22 mouse cellular contexts compared by ENCODE assay signal in the genomic region with DNA sequence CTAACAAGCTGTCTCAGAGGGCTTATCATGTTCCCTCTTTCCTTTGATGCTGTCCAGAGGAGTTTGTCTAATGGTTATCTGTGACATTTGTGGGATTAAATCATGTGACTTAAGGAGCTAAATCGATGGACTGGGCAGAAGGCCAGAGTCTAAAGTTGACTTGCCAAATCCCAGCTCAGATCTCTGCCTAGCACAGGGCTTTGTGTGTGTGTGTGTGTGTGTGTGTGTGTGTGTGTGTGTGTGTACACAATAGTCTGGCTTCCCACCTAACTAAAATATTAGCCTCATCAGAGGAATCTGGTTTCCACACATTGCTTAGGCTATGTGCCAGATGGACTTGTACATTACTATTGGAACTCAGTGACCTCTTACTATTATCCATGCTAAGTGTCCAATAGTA.
A peak's percentile ranks its signal among the peaks of the same experiment; 100 is the strongest.
DNase-seq lines count a peak whose midpoint lies in the region; ATAC-seq and TF ChIP-seq lines count a peak whose summit lies in the region.
"Had no signal": no experiment of that assay in that cellular context is flagged by ENCODE, and none has a peak within 500 bp of the region (broad histone marks: within the 10 kb centered on the region; RNA-seq: fewer than 3 reads in every experiment).

No protein-coding gene starts in this region.

- H3K27me3 ChIP-seq in embryonic facial prominence, embryonic 14.5 days (replicated peaks; ENCODE audit: control insufficient read depth, insufficient read depth, low read length) = 0 out of 2 replicates have a peak, but pooled peaks cover 3% of the 10 kb centered on the region
- no peaks in the 10 kb centered on the region for H3K27me3 ChIP-seq in embryonic facial prominence, embryonic 10.5 days (replicated peaks; ENCODE audit: low read depth, poor library complexity, severe bottlenecking)
- H3K27me3 ChIP-seq in lung, embryonic 14.5 days (ENCODE audit: insufficient read depth, low read length) = no peaks in the 10 kb centered on the region
- H3K27me3 ChIP-seq in intestine, embryonic 16.5 days (replicated peaks; ENCODE audit: control insufficient read depth, insufficient read depth, low read length) = no peaks in the 10 kb centered on the region
- H3K27me3 ChIP-seq in forebrain, embryonic 15.5 days = no peaks in the 10 kb centered on the region
- H3K27me3 ChIP-seq: CH12.LX; forebrain, embryonic 13.5 days; heart, embryonic 15.5 days; limb, embryonic 15.5 days had no signal

- 0 out of 2 replicates have a peak, but pooled peaks have one; percentile 44 for ATAC-seq in embryonic facial prominence, embryonic 14.5 days (ENCODE audit: low read depth)
- peak; percentile 54; the same call in 1 of the 2 replicates for ATAC-seq in lung, embryonic 14.5 days (ENCODE audit: insufficient read depth)
- ATAC-seq in intestine, embryonic 16.5 days = peak; percentile 58
- ATAC-seq in forebrain, embryonic 15.5 days (replicated peaks) = no peak
- ATAC-seq: forebrain, embryonic 13.5 days had no signal

- no peak for TF ChIP-seq CTCF in lung, embryonic 14.5 days (IDR thresholded peaks at IDR 0.05; ENCODE audit: low read depth)
- no peak for TF ChIP-seq CTCF in lung, adult 2 months (IDR thresholded peaks at IDR 0.05; ENCODE audit: insufficient read depth, low read length)

- no peak overlapping the region for H3K9ac ChIP-seq in embryonic facial prominence, embryonic 14.5 days (ENCODE audit: low read depth, low read length)
- H3K9ac ChIP-seq in lung, embryonic 14.5 days = no peak overlapping the region
- H3K9ac ChIP-seq in intestine, embryonic 16.5 days (ENCODE audit: low read depth, low read length) = no peak overlapping the region
- no peak overlapping the region for H3K9ac ChIP-seq in forebrain, embryonic 15.5 days (replicated peaks)
- H3K9ac ChIP-seq: forebrain, embryonic 13.5 days; heart, embryonic 15.5 days; limb, embryonic 15.5 days had no signal

- H3K4me2 ChIP-seq in embryonic facial prominence, embryonic 14.5 days (ENCODE audit: low read depth, low read length) = no peak overlapping the region
- H3K4me2 ChIP-seq in lung, embryonic 14.5 days = no peak overlapping the region
- H3K4me2 ChIP-seq in intestine, embryonic 16.5 days (ENCODE audit: low read depth, low read length) = no peak overlapping the region
- no peak overlapping the region for H3K4me2 ChIP-seq in forebrain, embryonic 15.5 days (replicated peaks)
- H3K4me2 ChIP-seq: forebrain, embryonic 13.5 days; heart, embryonic 15.5 days; limb, embryonic 15.5 days had no signal

- H3K4me1 ChIP-seq in embryonic facial prominence, embryonic 14.5 days (ENCODE audit: control insufficient read depth, insufficient read depth, low read length) = no peaks in the 10 kb centered on the region
- H3K4me1 ChIP-seq in embryonic facial prominence, embryonic 10.5 days = no peaks in the 10 kb centered on the region
- H3K4me1 ChIP-seq in lung, embryonic 14.5 days (ENCODE audit: insufficient read depth) = no peaks in the 10 kb centered on the region
- H3K4me1 ChIP-seq in lung, adult 2 months (ENCODE audit: control insufficient read depth, insufficient read depth, low read length) = no peaks in the 10 kb centered on the region
- no peaks in the 10 kb centered on the region for H3K4me1 ChIP-seq in intestine, embryonic 16.5 days (ENCODE audit: control insufficient read depth, insufficient read depth, low read length)
- H3K4me1 ChIP-seq in forebrain, embryonic 15.5 days = no peaks in the 10 kb centered on the region
- H3K4me1 ChIP-seq: forebrain, embryonic 13.5 days; heart, embryonic 15.5 days; limb, embryonic 15.5 days had no signal

- no peak overlapping the region for H3K27ac ChIP-seq in embryonic facial prominence, embryonic 14.5 days (replicated peaks; ENCODE audit: low read depth, low read length)
- no peak overlapping the region for H3K27ac ChIP-seq in embryonic facial prominence, embryonic 10.5 days (replicated peaks)
- no peak overlapping the region for H3K27ac ChIP-seq in lung, embryonic 14.5 days (ENCODE audit: low read depth)
- no peak overlapping the region for H3K27ac ChIP-seq in intestine, embryonic 16.5 days (ENCODE audit: low read length)
- no peak overlapping the region for H3K27ac ChIP-seq in forebrain, embryonic 15.5 days (replicated peaks)
- H3K27ac ChIP-seq: forebrain, embryonic 13.5 days; heart, adult 2 months; heart, embryonic 15.5 days; layer of hippocampus, adult 2 months; limb, embryonic 15.5 days had no signal

- H3K9me3 ChIP-seq in embryonic facial prominence, embryonic 14.5 days (ENCODE audit: control insufficient read depth, low read length) = no peaks in the 10 kb centered on the region
- H3K9me3 ChIP-seq in embryonic facial prominence, embryonic 10.5 days = no peaks in the 10 kb centered on the region
- no peaks in the 10 kb centered on the region for H3K9me3 ChIP-seq in lung, embryonic 14.5 days (ENCODE audit: low read depth, low read length)
- H3K9me3 ChIP-seq in intestine, embryonic 16.5 days (ENCODE audit: control insufficient read depth, low read length) = no peaks in the 10 kb centered on the region
- H3K9me3 ChIP-seq in forebrain, embryonic 15.5 days = no peaks in the 10 kb centered on the region
- H3K9me3 ChIP-seq: forebrain, embryonic 13.5 days; heart, embryonic 15.5 days; limb, embryonic 15.5 days had no signal

- DNase-seq in embryonic facial prominence, embryonic 14.5 days (ENCODE audit: low spot score) = peak; percentile 50
- DNase-seq in embryonic facial prominence, embryonic 10.5 days (ENCODE audit: low spot score) = no peak
- DNase-seq in lung, embryonic 14.5 days = peak; percentile 32
- DNase-seq in lung, adult 2 months = no peak
- DNase-seq in retina, embryonic 14.5 days (ENCODE audit: low spot score) = peak; percentile 5
- no peak for DNase-seq in T-cell, adult 2 months (ENCODE audit: low spot score)
- DNase-seq: cerebellum, postnatal 25 days; gastrocnemius, postnatal 25 days; heart, adult 2 months; kidney, adult 8-10 months; kidney, postnatal 14 days; layer of hippocampus, postnatal 36 days; lung, postnatal 14 days; spleen, adult 18-20 months; thymus, adult 18-20 months had no signal

- no peak overlapping the region for H3K4me3 ChIP-seq in embryonic facial prominence, embryonic 14.5 days (ENCODE audit: low read depth, low read length)
- H3K4me3 ChIP-seq in embryonic facial prominence, embryonic 10.5 days = no peak overlapping the region
- H3K4me3 ChIP-seq in lung, embryonic 14.5 days (ENCODE audit: low read depth, low read length) = no peak overlapping the region
- no peak overlapping the region for H3K4me3 ChIP-seq in lung, adult 2 months (replicated peaks; ENCODE audit: extremely low read depth, low read depth, low read length)
- no peak overlapping the region for H3K4me3 ChIP-seq in intestine, embryonic 16.5 days (ENCODE audit: low read length)
- H3K4me3 ChIP-seq in forebrain, embryonic 15.5 days = no peak overlapping the region
- H3K4me3 ChIP-seq: forebrain, embryonic 13.5 days; heart, adult 2 months; heart, embryonic 15.5 days; layer of hippocampus, adult 2 months; limb, embryonic 15.5 days had no signal

- WGBS in embryonic facial prominence, embryonic 14.5 days = 27% methylated on average over 1 of the region's 1 CpGs
- WGBS in embryonic facial prominence, embryonic 10.5 days = 61% methylated on average over 1 of the region's 1 CpGs
- WGBS in lung, embryonic 14.5 days = 10% methylated on average over 1 of the region's 1 CpGs
- 38% methylated on average over 1 of the region's 1 CpGs for WGBS in lung, adult 2 months
- 35% methylated on average over 1 of the region's 1 CpGs for WGBS in intestine, embryonic 16.5 days
- 24% methylated on average over 1 of the region's 1 CpGs for WGBS in forebrain, embryonic 15.5 days

- H3K36me3 ChIP-seq in embryonic facial prominence, embryonic 14.5 days (ENCODE audit: control insufficient read depth, insufficient read depth, low read length) = no peaks in the 10 kb centered on the region
- H3K36me3 ChIP-seq in embryonic facial prominence, embryonic 10.5 days (replicated peaks) = no peaks in the 10 kb centered on the region
- H3K36me3 ChIP-seq in lung, embryonic 14.5 days (ENCODE audit: insufficient read depth) = no peaks in the 10 kb centered on the region
- H3K36me3 ChIP-seq in intestine, embryonic 16.5 days (ENCODE audit: control insufficient read depth, insufficient read depth, low read length) = no peaks in the 10 kb centered on the region
- no peaks in the 10 kb centered on the region for H3K36me3 ChIP-seq in forebrain, embryonic 15.5 days
- H3K36me3 ChIP-seq: heart, embryonic 15.5 days; limb, embryonic 15.5 days had no signal

- TF ChIP-seq POLR2A in lung, adult 2 months (IDR thresholded peaks at IDR 0.05; ENCODE audit: borderline replicate concordance, extremely low read depth, low read depth, low read length) = no peak

Comparison
In these comparisons a context has a peak if more than half of its experiments do, and no peak if none do; other contexts are left out.
1. DNase-seq: peak in embryonic facial prominence, embryonic 14.5 days (single experiment), lung, embryonic 14.5 days (single experiment) and retina, embryonic 14.5 days (single experiment); none in embryonic facial prominence, embryonic 10.5 days (single experiment), lung, adult 2 months (single experiment) and T-cell, adult 2 months (single experiment).